Mouse (Mus musculus) mouse trophoblast stem cell (cell line): ENCODE data around the gene Adcy4.
"Not testable (repeated sequence)": the region's sequence is repeated elsewhere in the genome, so short reads cannot be mapped to it uniquely, and the experiment has no call there.

Experiments used
- in situ Hi-C, 2 experiments: fragments of 300-500 bp; cut with MseI, MboI; formaldehyde crosslinking; loops; 2 replicates in 1 of 2; 3 replicates in 1 of 2; pipeline ENCODE4 v1.15.1; 2025

The Adcy4 gene

GRCm38 (mm10) chr14:55760156-55760555 lies 23.7 kb downstream of the Adcy4 start:
- in situ Hi-C loops: not testable (repeated sequence)

GRCm38 (mm10) chr14:55758363-55758784 lies 25.5 kb downstream of the Adcy4 start, which contains the start of gene Cideb:
TSS of gene Cideb (minus strand) at chr14:55758458.
- in situ Hi-C loops: no loop called here

- in situ Hi-C loops: no loop called here
Observed at GRCm38 (mm10) chr14:55757566-55757965, 26.3 kb downstream of the Adcy4 start.

GRCm38 (mm10) chr14:55747051-55747847 lies 36.6 kb downstream of the Adcy4 start:
- in situ Hi-C loops: no loop called here

GRCm38 (mm10) chr14:55745861-55746237 lies 38.0 kb downstream of the Adcy4 start:
- in situ Hi-C loops: no loop called here

- in situ Hi-C loops: no loop called here
Observed at GRCm38 (mm10) chr14:55745180-55745860, 38.6 kb downstream of the Adcy4 start, which contains the start of the genes Dhrs1 and Nop9. TSS of gene Dhrs1 (minus strand) at chr14:55745690. TSS of gene Nop9 (plus strand) at chr14:55745693.

GRCm38 (mm10) chr14:55743711-55744110 lies 40.2 kb downstream of the Adcy4 start:
- in situ Hi-C loops: loop anchor here (5.0 kb wide), 1 partner anchor 61 kb away; the partner anchor contains the start of gene Tinf2 (in 2 of the 2)

- in situ Hi-C loops: no loop called here
Observed at GRCm38 (mm10) chr14:55737086-55737687, 46.7 kb downstream of the Adcy4 start.

GRCm38 (mm10) chr14:55735758-55736157 lies 48.1 kb downstream of the Adcy4 start:
- in situ Hi-C loops: no loop called here

GRCm38 (mm10) chr14:55735334-55735733 lies 48.6 kb downstream of the Adcy4 start:
- in situ Hi-C loops: no loop called here

GRCm38 (mm10) chr14:55734869-55735268 lies 49.0 kb downstream of the Adcy4 start:
- in situ Hi-C loops: no loop called here

GRCm38 (mm10) chr14:55733889-55734288 lies 50.0 kb downstream of the Adcy4 start:
- in situ Hi-C loops: no loop called here

- in situ Hi-C loops: no loop called here
Observed at GRCm38 (mm10) chr14:55730531-55731032, 53.3 kb downstream of the Adcy4 start.

- in situ Hi-C loops: no loop called here
Observed at GRCm38 (mm10) chr14:55730116-55730515, 53.8 kb downstream of the Adcy4 start.

- in situ Hi-C loops: no loop called here
Observed at GRCm38 (mm10) chr14:55727889-55728685, 55.8 kb downstream of the Adcy4 start.

- in situ Hi-C loops: no loop called here
Observed at GRCm38 (mm10) chr14:55726261-55726660, 57.6 kb downstream of the Adcy4 start.

- in situ Hi-C loops: no loop called here
Observed at GRCm38 (mm10) chr14:55724411-55724871, 59.5 kb downstream of the Adcy4 start.

- in situ Hi-C loops: no loop called here
Observed at GRCm38 (mm10) chr14:55723433-55723832, 60.5 kb downstream of the Adcy4 start.

- in situ Hi-C loops: no loop called here
Observed at GRCm38 (mm10) chr14:55722438-55722945, 61.4 kb downstream of the Adcy4 start.

- in situ Hi-C loops: no loop called here
Observed at GRCm38 (mm10) chr14:55721700-55722437, 62.0 kb downstream of the Adcy4 start, which contains the start of gene Rabggta. TSS of gene Rabggta (minus strand) at chr14:55722263.
